Mouse (Mus musculus) spleen, adult 2 months (tissue): Measurements from ENCODE around the gene Parva. TPM values are rescaled to one million over a fixed set of nuclear protein-coding genes. Genes with fewer than 3 reads are reported as not detected.

Experiments used
- DNase-seq, 2 experiments: peaks; one replicate each; pipeline versions ENCODE4 v3.0.0 to v3.0.0-alpha.2; 2012 to 2021; ENCODE audit warnings: low spot score in 2 of 2, low read depth in 1 of 2
- H3K27ac ChIP-seq: fragments of 200-500 bp; 2 replicates; pipeline ENCODE4 v1.5.1; 2012; ENCODE audit warnings: low read length, inconsistent platforms; ENCODE audit not compliant: insufficient read depth
- H3K27me3 ChIP-seq: fragments of 200-500 bp; 2 replicates; pipeline ENCODE4 v1.6.1; 2012; ENCODE audit warnings: mild to moderate bottlenecking, moderate library complexity, low read length, inconsistent platforms; ENCODE audit not compliant: control insufficient read depth, insufficient read depth
- H3K36me3 ChIP-seq: fragments of 200-500 bp; 2 replicates; pipeline ENCODE4 v1.6.1; 2012; ENCODE audit warnings: mild to moderate bottlenecking, low read length, inconsistent platforms; ENCODE audit not compliant: control insufficient read depth, insufficient read depth
- H3K4me1 ChIP-seq: fragments of 200-500 bp; 2 replicates; pipeline ENCODE4 v1.6.1; 2011; ENCODE audit warnings: inconsistent platforms; ENCODE audit not compliant: control insufficient read depth, insufficient read depth, insufficient read length
- H3K4me3 ChIP-seq: fragments of 200-500 bp; 2 replicates; pipeline ENCODE4 v1.5.1; 2011; ENCODE audit warnings: mild to moderate bottlenecking, inconsistent platforms; ENCODE audit not compliant: insufficient read depth, insufficient read length; ENCODE audit errors: extremely low read depth
- CTCF ChIP-seq: fragments of 200-500 bp; IDR thresholded peaks from 2 replicates; pipeline ENCODE4 v1.5.1; 2011; ENCODE audit warnings: mild to moderate bottlenecking, inconsistent platforms; ENCODE audit not compliant: insufficient read depth, insufficient read length, insufficient replicate concordance; ENCODE audit errors: extremely low read depth
- POLR2A ChIP-seq: fragments of 200-500 bp; IDR thresholded peaks from 2 replicates; pipeline ENCODE4 v1.6.1; 2011; ENCODE audit warnings: low read depth, low read length, inconsistent platforms
- WGBS: fragments of 180-500 bp; shearing (Covaris S2); methylation state at CpG from one replicate; pipeline ENCODE4 v1.1.7; 2018; 5-methylcytosine and 5-hydroxymethylcytosine counted together
- polyA plus RNA-seq: library from polyadenylated mRNA; depleted of rRNA; stranded (reverse); fragments of >200 nt; gene quantifications from 2 replicates; pipeline ENCODE4 v1.2.3, GENCODE M21; 2012

The Parva gene
- polyA plus RNA-seq, 1 experiment, result 7.1 TPM

- TF ChIP-seq POLR2A (no peak), CTCF (no peak)
- Histone ChIP-seq H3K27ac (no peak overlapping the region; the same call in 1 of the 2 replicates), H3K27me3 (no peaks in the 10 kb centered on the region), H3K36me3 (no peaks in the 10 kb centered on the region), H3K4me1 (no peaks in the 10 kb centered on the region), H3K4me3 (no peak overlapping the region)
- DNase-seq, result no peak
- 9% methylated on average over 2 of the region's 2 CpGs for WGBS
Measured at GRCm38 (mm10) chr7:112599650-112600049, 172.3 kb downstream of the Parva start.

GRCm38 (mm10) chr7:112600163-112600562 lies 172.9 kb downstream of the Parva start:
- H3K27me3 ChIP-seq, result no peaks in the 10 kb centered on the region
- 78% methylated on average over 3 of the region's 3 CpGs for WGBS
- no peaks in the 10 kb centered on the region for H3K4me1 ChIP-seq
- no peaks in the 10 kb centered on the region for H3K36me3 ChIP-seq
- no peak for DNase-seq
- no peak overlapping the region for H3K27ac ChIP-seq
- TF ChIP-seq CTCF, result no peak
- TF ChIP-seq POLR2A, result no peak
- no peak overlapping the region for H3K4me3 ChIP-seq

GRCm38 (mm10) chr7:112602966-112603365 lies 175.7 kb downstream of the Parva start:
- Histone ChIP-seq H3K4me3 (no peak overlapping the region), H3K4me1 (no peaks in the 10 kb centered on the region), H3K27me3 (no peaks in the 10 kb centered on the region), H3K36me3 (no peaks in the 10 kb centered on the region), H3K27ac (no peak overlapping the region)
- no peak for TF ChIP-seq CTCF
- no peak for TF ChIP-seq POLR2A
- DNase-seq, result no peak
- 89% methylated on average over 5 of the region's 5 CpGs for WGBS

GRCm38 (mm10) chr7:112603496-112604170 lies 176.3 kb downstream of the Parva start:
- WGBS, result 84% methylated on average over 10 of the region's 10 CpGs
- Histone ChIP-seq H3K27ac (no peak overlapping the region), H3K36me3 (no peaks in the 10 kb centered on the region), H3K4me3 (no peak overlapping the region), H3K4me1 (no peaks in the 10 kb centered on the region), H3K27me3 (no peaks in the 10 kb centered on the region)
- no peak for TF ChIP-seq CTCF
- TF ChIP-seq POLR2A, result no peak
- no peak for DNase-seq

- H3K36me3 ChIP-seq, result no peaks in the 10 kb centered on the region
- TF ChIP-seq CTCF (no peak), POLR2A (no peak)
- WGBS, result 80% methylated on average over 8 of the region's 8 CpGs
- no peak overlapping the region for H3K27ac ChIP-seq
- no peak overlapping the region for H3K4me3 ChIP-seq
- H3K4me1 ChIP-seq, result no peaks in the 10 kb centered on the region
- H3K27me3 ChIP-seq, result no peaks in the 10 kb centered on the region
- no peak for DNase-seq
Measured at GRCm38 (mm10) chr7:112604209-112604608, 176.9 kb downstream of the Parva start.

- WGBS, result 89% methylated on average over 3 of the region's 3 CpGs
- Histone ChIP-seq H3K27me3 (no peaks in the 10 kb centered on the region), H3K4me3 (no peak overlapping the region), H3K36me3 (no peaks in the 10 kb centered on the region), H3K27ac (no peak overlapping the region), H3K4me1 (no peaks in the 10 kb centered on the region)
- no peak for DNase-seq
- TF ChIP-seq POLR2A (no peak), CTCF (no peak)
Measured at GRCm38 (mm10) chr7:112614046-112614790, 186.9 kb downstream of the Parva start.
